Mouse (Mus musculus): ENCODE measurements around the gene Irgm1. TPM values are rescaled to one million over a fixed set of nuclear protein-coding genes. Genes with fewer than 3 reads are reported as not detected.

Irgm1 gene
- polyA plus RNA-seq, 2 experiments: 10.4 to 16.6 TPM

DNA sequence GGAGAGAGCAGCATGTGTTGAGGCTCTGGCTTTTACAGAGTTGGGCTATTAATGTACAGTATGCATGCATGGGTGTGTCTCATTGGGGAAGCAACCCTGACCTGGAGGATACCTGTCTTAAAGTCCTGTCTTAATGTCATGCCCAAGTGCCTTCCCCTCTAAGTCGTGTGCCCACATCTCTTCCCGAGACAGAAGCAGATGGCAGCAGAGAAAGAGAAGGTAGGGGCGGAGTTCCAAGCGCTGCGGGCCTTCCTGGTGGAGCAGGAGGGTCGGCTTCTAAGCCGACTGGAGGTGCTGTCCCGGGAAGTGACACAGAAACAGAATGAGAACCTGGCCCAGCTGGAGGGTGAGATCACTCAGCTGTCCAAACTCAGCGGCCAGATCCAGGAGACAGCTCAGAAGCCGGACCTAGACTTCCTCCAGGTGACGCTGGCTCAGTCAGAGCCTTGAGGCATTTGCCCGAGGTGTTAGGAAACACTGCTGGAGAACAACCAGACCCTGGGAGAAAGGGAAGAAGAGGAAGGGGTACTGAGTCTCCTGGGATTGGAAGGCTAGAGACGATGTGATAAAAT is 26.2 kb downstream of the Irgm1 start:
- no peak for DNase-seq (ENCODE audit: low read depth in 3 of 3, low spot score in 3 of 3)
- TF ChIP-seq EP300 (IDR thresholded peaks at IDR 0.05; ENCODE audit: low read depth): no peak
- TF ChIP-seq CTCF (IDR thresholded peaks at IDR 0.05; ENCODE audit: low read depth): no peak
- WGBS (ENCODE audit: insufficient replicate concordance): 41% methylated on average over 13 of the region's 13 CpGs
- no peaks in the 10 kb centered on the region for H3K27me3 ChIP-seq (ENCODE audit: control insufficient read depth, insufficient read depth, low read length)
- no peak overlapping the region for H3K4me2 ChIP-seq (ENCODE audit: low read depth)
- no peak overlapping the region for H3K4me3 ChIP-seq (ENCODE audit: insufficient read depth in 1 of 2, low read depth in 2 of 2, low read length in 2 of 2)
- H3K36me3 ChIP-seq (replicated peaks; ENCODE audit: control insufficient read depth, insufficient read depth, low read depth): no peaks in the 10 kb centered on the region
- ATAC-seq (ENCODE audit: insufficient read depth): no peak
- no peaks in the 10 kb centered on the region for H3K9me3 ChIP-seq (ENCODE audit: control insufficient read depth, low read length)
- H3K9ac ChIP-seq (replicated peaks): no peak overlapping the region
- no peak overlapping the region for H3K27ac ChIP-seq
- no peaks in the 10 kb centered on the region; a peak in 1 of 4 replicates for H3K4me1 ChIP-seq (replicated peaks; ENCODE audit: control insufficient read depth in 2 of 2, insufficient read depth in 2 of 2, low read length in 1 of 2)

DNA sequence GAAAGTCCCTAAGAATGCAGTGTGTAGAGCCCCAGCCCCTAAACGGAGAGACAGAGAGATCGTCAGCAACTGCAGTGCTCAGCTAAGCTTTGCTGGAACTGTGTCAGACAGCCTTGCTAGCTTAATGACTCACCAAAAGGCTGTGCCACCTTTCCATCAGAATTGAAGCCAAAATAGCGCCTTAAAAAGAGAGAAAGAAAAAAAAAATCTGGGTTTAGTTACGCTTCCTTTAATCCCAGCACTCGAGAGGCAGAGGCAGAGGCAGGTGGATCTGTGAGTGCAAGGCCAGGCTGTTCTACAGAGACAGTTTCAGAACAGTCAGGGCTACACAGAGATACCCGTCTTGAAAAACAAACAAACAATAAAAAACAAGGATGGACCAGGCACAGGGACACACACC is 27.2 kb downstream of the Irgm1 start:
- no peak overlapping the region for H3K27ac ChIP-seq
- no peak for TF ChIP-seq CTCF (IDR thresholded peaks at IDR 0.05; ENCODE audit: low read depth)
- no peak for TF ChIP-seq EP300 (IDR thresholded peaks at IDR 0.05; ENCODE audit: low read depth)
- ATAC-seq (ENCODE audit: insufficient read depth) (no peak), DNase-seq (ENCODE audit: low read depth in 3 of 3, low spot score in 3 of 3) (no peak)
- WGBS (ENCODE audit: insufficient replicate concordance): 60% methylated on average over 6 of the region's 6 CpGs
- H3K36me3 ChIP-seq (replicated peaks; ENCODE audit: control insufficient read depth, insufficient read depth, low read depth): no peaks in the 10 kb centered on the region
- H3K4me1 ChIP-seq (replicated peaks; ENCODE audit: control insufficient read depth in 2 of 2, insufficient read depth in 2 of 2, low read length in 1 of 2): no peaks in the 10 kb centered on the region; a peak in 1 of 4 replicates
- H3K4me3 ChIP-seq (ENCODE audit: insufficient read depth in 1 of 2, low read depth in 2 of 2, low read length in 2 of 2): no peak overlapping the region
- no peak overlapping the region for H3K9ac ChIP-seq (replicated peaks)
- no peak overlapping the region for H3K4me2 ChIP-seq (ENCODE audit: low read depth)
- H3K9me3 ChIP-seq (ENCODE audit: control insufficient read depth, low read length): no peaks in the 10 kb centered on the region
- H3K27me3 ChIP-seq (ENCODE audit: control insufficient read depth, insufficient read depth, low read length): no peaks in the 10 kb centered on the region

DNA sequence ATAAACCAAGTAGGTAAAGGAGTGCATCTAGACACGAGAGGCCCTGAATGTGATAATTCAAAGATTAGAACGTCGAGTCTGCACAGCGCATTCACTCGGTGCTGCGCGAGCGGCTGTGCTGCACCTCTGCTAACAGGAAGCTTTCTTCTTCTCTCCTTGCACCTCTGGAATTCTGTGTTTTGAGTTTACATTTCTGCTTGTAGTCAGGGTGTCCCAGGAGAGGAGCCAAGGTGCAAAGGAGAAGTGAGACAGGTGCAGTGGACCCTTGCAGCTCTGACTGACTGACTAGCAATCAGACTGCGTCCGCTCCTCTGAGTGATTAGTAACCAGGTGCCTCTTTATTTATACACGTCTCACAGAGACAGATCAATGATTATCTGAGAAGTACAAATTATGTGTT is 28.3 kb downstream of the Irgm1 start:
- ATAC-seq (ENCODE audit: insufficient read depth) (no peak), DNase-seq (ENCODE audit: low read depth in 3 of 3, low spot score in 3 of 3) (no peak)
- no peak overlapping the region for H3K4me2 ChIP-seq (ENCODE audit: low read depth)
- no peaks in the 10 kb centered on the region for H3K9me3 ChIP-seq (ENCODE audit: control insufficient read depth, low read length)
- no peak overlapping the region for H3K4me3 ChIP-seq (ENCODE audit: insufficient read depth in 1 of 2, low read depth in 2 of 2, low read length in 2 of 2)
- H3K27me3 ChIP-seq (ENCODE audit: control insufficient read depth, insufficient read depth, low read length): no peaks in the 10 kb centered on the region
- TF ChIP-seq EP300 (IDR thresholded peaks at IDR 0.05; ENCODE audit: low read depth) (no peak), CTCF (IDR thresholded peaks at IDR 0.05; ENCODE audit: low read depth) (no peak)
- H3K27ac ChIP-seq: no peak overlapping the region
- WGBS (ENCODE audit: insufficient replicate concordance): 71% methylated on average over 11 of the region's 11 CpGs
- H3K4me1 ChIP-seq (replicated peaks; ENCODE audit: control insufficient read depth in 2 of 2, insufficient read depth in 2 of 2, low read length in 1 of 2): peaks cover 3 to 5% of the 10 kb centered on the region in 2 experiments
- no peaks in the 10 kb centered on the region for H3K36me3 ChIP-seq (replicated peaks; ENCODE audit: control insufficient read depth, insufficient read depth, low read depth)
- H3K9ac ChIP-seq (replicated peaks): no peak overlapping the region

DNA sequence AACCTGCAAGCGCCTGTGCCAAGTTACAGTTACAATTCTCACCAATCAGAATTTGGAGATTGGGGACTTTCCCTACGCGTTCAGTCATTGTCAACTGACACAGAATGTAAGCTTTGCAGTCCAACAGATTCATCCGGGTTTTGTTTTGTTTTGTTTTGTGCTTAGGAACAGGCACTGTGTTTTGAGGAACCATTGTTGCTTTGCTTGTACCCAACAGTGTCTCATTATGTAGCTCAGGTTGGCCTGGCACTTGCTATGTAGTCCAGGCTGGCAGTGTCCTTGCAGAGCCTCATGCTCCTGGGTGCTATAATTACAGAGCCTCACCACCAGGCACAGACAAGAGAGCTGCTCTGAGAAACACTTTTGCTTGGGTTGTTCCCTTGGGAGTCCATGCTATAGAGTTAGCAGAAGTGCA is 29.1 kb downstream of the Irgm1 start:
- Histone ChIP-seq H3K27ac (no peak overlapping the region), H3K4me2 (ENCODE audit: low read depth) (no peak overlapping the region), H3K9me3 (ENCODE audit: control insufficient read depth, low read length) (no peaks in the 10 kb centered on the region), H3K4me3 (ENCODE audit: insufficient read depth in 1 of 2, low read depth in 2 of 2, low read length in 2 of 2) (no peak overlapping the region), H3K27me3 (ENCODE audit: control insufficient read depth, insufficient read depth, low read length) (peaks cover 1% of the 10 kb centered on the region), H3K4me1 (replicated peaks; ENCODE audit: control insufficient read depth in 2 of 2, insufficient read depth in 2 of 2, low read length in 1 of 2) (peaks cover 6% of the 10 kb centered on the region in 2 experiments), H3K36me3 (replicated peaks; ENCODE audit: control insufficient read depth, insufficient read depth, low read depth) (no peaks in the 10 kb centered on the region), H3K9ac (replicated peaks) (no peak overlapping the region)
- no peak for ATAC-seq (ENCODE audit: insufficient read depth)
- 65% methylated on average over 4 of the region's 4 CpGs for WGBS (ENCODE audit: insufficient replicate concordance)
- TF ChIP-seq EP300 (IDR thresholded peaks at IDR 0.05; ENCODE audit: low read depth): no peak
- no peak for TF ChIP-seq CTCF (IDR thresholded peaks at IDR 0.05; ENCODE audit: low read depth)
- no peak for DNase-seq (ENCODE audit: low read depth in 3 of 3, low spot score in 3 of 3)

DNA sequence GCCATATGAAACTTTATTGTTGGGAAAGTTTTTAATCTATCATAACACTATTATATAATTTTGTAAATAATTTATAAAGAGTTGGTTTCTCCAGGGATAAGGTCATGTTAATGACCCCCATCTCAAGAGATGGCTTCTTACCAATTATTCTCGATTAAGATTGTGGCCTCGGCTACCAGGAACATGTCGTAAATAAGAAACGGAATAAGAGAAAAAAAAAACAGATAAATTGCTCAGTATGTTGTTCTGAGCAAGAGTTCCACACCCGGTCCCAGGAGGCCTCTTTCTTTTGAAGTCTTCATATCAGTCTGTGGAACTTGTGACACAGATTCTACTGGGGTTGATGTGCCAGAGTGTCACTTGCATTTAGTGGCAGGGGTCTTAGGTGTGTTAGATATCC is 30.3 kb downstream of the Irgm1 start:
- H3K4me1 ChIP-seq (replicated peaks; ENCODE audit: control insufficient read depth in 2 of 2, insufficient read depth in 2 of 2, low read length in 1 of 2): peaks cover 6 to 11% of the 10 kb centered on the region in 2 experiments

More for the DNA sequence above, 30.3 kb downstream of the Irgm1 start:
- no peaks in the 10 kb centered on the region for H3K9me3 ChIP-seq (ENCODE audit: control insufficient read depth, low read length)
- no peak for TF ChIP-seq EP300 (IDR thresholded peaks at IDR 0.05; ENCODE audit: low read depth)
- TF ChIP-seq CTCF (IDR thresholded peaks at IDR 0.05; ENCODE audit: low read depth): no peak
- H3K9ac ChIP-seq (replicated peaks): no peak overlapping the region
- ATAC-seq (ENCODE audit: insufficient read depth) (no peak), DNase-seq (ENCODE audit: low read depth in 3 of 3, low spot score in 3 of 3) (no peak)
- no peak overlapping the region for H3K4me3 ChIP-seq (ENCODE audit: insufficient read depth in 1 of 2, low read depth in 2 of 2, low read length in 2 of 2)
- no peaks in the 10 kb centered on the region for H3K36me3 ChIP-seq (replicated peaks; ENCODE audit: control insufficient read depth, insufficient read depth, low read depth)
- no peak overlapping the region for H3K4me2 ChIP-seq (ENCODE audit: low read depth)
- no peak overlapping the region for H3K27ac ChIP-seq
- WGBS (ENCODE audit: insufficient replicate concordance): 62% methylated on average over 5 of the region's 5 CpGs
- H3K27me3 ChIP-seq (ENCODE audit: control insufficient read depth, insufficient read depth, low read length): peaks cover 11% of the 10 kb centered on the region

All from liver, embryonic 14.5 days (tissue).